Mouse (Mus musculus): ENCODE results near the gene Agbl2. TPM values are rescaled to one million over a fixed set of nuclear protein-coding genes. Genes with fewer than 3 reads are reported as not detected.

The Agbl2 gene
- polyA plus RNA-seq, 1 experiment from 2014 or later: 1.2 TPM

- Histone ChIP-seq H3K9me3 (no peaks in the 10 kb centered on the region), H3K9ac (peak within 1 kb of the TSS; percentile 90), H3K27ac (peak within 1 kb of the TSS; percentile 69), H3K27me3 (no peaks in the 10 kb centered on the region), H3K4me1 (peaks cover 17% of the 10 kb centered on the region), H3K4me2 (replicated peaks) (peak within 1 kb of the TSS; percentile 71), H3K36me3 (peaks cover 20% of the 10 kb centered on the region), H3K4me3 (peak within 1 kb of the TSS; percentile 87)
- peak; percentile 98 for ATAC-seq (ENCODE audit: low FRiP score, low read depth)
- WGBS: under 1% methylated on average over 60 of the region's 67 CpGs
These were observed 64.6 kb downstream of the Agbl2 start, which contains the start of gene Mtch2 for GRCm38 (mm10) chr2:90846955-90847680. Gene Mtch2 (plus strand): TSS chr2:90847155.

- H3K9me3 ChIP-seq: no peaks in the 10 kb centered on the region
- ATAC-seq (ENCODE audit: low FRiP score, low read depth): no peak
- H3K9ac ChIP-seq: peak overlapping the region; percentile 90
- H3K4me1 ChIP-seq: peaks cover 17% of the 10 kb centered on the region
- peak overlapping the region; percentile 87 for H3K4me3 ChIP-seq
- 1% methylated on average over 13 of the region's 13 CpGs for WGBS
- H3K27ac ChIP-seq: peak overlapping the region; percentile 69
- H3K36me3 ChIP-seq: peaks cover 24% of the 10 kb centered on the region
- H3K27me3 ChIP-seq: no peaks in the 10 kb centered on the region
- peak overlapping the region; percentile 71 for H3K4me2 ChIP-seq (replicated peaks)
These were observed 65.1 kb downstream of the Agbl2 start for GRCm38 (mm10) chr2:90847681-90848050.

- Histone ChIP-seq H3K9ac (peak overlapping the region; percentile 90; the same call in 1 of the 2 replicates), H3K27ac (no peak overlapping the region)
- 88% methylated on average over 5 of the region's 5 CpGs for WGBS
These were observed 65.8 kb downstream of the Agbl2 start for GRCm38 (mm10) chr2:90848331-90848730.

GRCm38 (mm10) chr2:90850401-90850800, 67.9 kb downstream of the Agbl2 start:
- H3K4me2 ChIP-seq (replicated peaks): no peak overlapping the region
- no peak overlapping the region for H3K4me3 ChIP-seq
- no peak overlapping the region for H3K27ac ChIP-seq
- no peaks in the 10 kb centered on the region for H3K27me3 ChIP-seq
- ATAC-seq (ENCODE audit: low FRiP score, low read depth): no peak
- H3K4me1 ChIP-seq: peaks cover 17% of the 10 kb centered on the region
- H3K36me3 ChIP-seq: peaks cover 47% of the 10 kb centered on the region
- H3K9ac ChIP-seq: no peak overlapping the region
- 90% methylated on average over 1 of the region's 1 CpGs for WGBS
- no peaks in the 10 kb centered on the region for H3K9me3 ChIP-seq

More at GRCm38 (mm10) chr2:90848331-90848730, 65.8 kb downstream of the Agbl2 start:
- H3K4me1 ChIP-seq: peaks cover 17% of the 10 kb centered on the region
- H3K4me2 ChIP-seq (replicated peaks): peak overlapping the region; percentile 71
- no peaks in the 10 kb centered on the region for H3K27me3 ChIP-seq
- peaks cover 30% of the 10 kb centered on the region for H3K36me3 ChIP-seq
- H3K4me3 ChIP-seq: peak overlapping the region; percentile 87
- no peaks in the 10 kb centered on the region for H3K9me3 ChIP-seq
- ATAC-seq (ENCODE audit: low FRiP score, low read depth): no peak

- Histone ChIP-seq H3K4me3 (no peak overlapping the region), H3K4me2 (replicated peaks) (no peak overlapping the region), H3K27ac (no peak overlapping the region), H3K9ac (no peak overlapping the region), H3K36me3 (peaks cover 86% of the 10 kb centered on the region), H3K9me3 (no peaks in the 10 kb centered on the region), H3K27me3 (no peaks in the 10 kb centered on the region), H3K4me1 (no peaks in the 10 kb centered on the region)
- no peak for ATAC-seq (ENCODE audit: low FRiP score, low read depth)
- WGBS: 100% methylated on average over 2 of the region's 2 CpGs
These were observed 79.0 kb downstream of the Agbl2 start for GRCm38 (mm10) chr2:90861486-90861885.

- H3K36me3 ChIP-seq: peaks cover 76% of the 10 kb centered on the region
These were observed 81.7 kb downstream of the Agbl2 start for GRCm38 (mm10) chr2:90864184-90864583.

GRCm38 (mm10) chr2:90866524-90866923, 84.0 kb downstream of the Agbl2 start:
- H3K4me1 ChIP-seq: no peaks in the 10 kb centered on the region
- no peak overlapping the region for H3K9ac ChIP-seq
- no peak overlapping the region for H3K27ac ChIP-seq
- WGBS: 34% methylated on average over 3 of the region's 3 CpGs
- H3K4me2 ChIP-seq (replicated peaks): no peak overlapping the region
- ATAC-seq (ENCODE audit: low FRiP score, low read depth): peak; percentile 84
- no peaks in the 10 kb centered on the region for H3K9me3 ChIP-seq
- H3K36me3 ChIP-seq: peaks cover 56% of the 10 kb centered on the region
- H3K4me3 ChIP-seq: no peak overlapping the region
- H3K27me3 ChIP-seq: no peaks in the 10 kb centered on the region

More at GRCm38 (mm10) chr2:90864184-90864583, 81.7 kb downstream of the Agbl2 start:
- Histone ChIP-seq H3K4me1 (no peaks in the 10 kb centered on the region), H3K9ac (no peak overlapping the region), H3K27me3 (no peaks in the 10 kb centered on the region), H3K4me2 (replicated peaks) (no peak overlapping the region), H3K9me3 (no peaks in the 10 kb centered on the region), H3K27ac (no peak overlapping the region), H3K4me3 (no peak overlapping the region)
- no peak for ATAC-seq (ENCODE audit: low FRiP score, low read depth)

GRCm38 (mm10) chr2:90870136-90870601, 87.6 kb downstream of the Agbl2 start:
- peak; percentile 29; the same call in 1 of the 2 replicates for ATAC-seq (ENCODE audit: low FRiP score, low read depth)
- H3K9me3 ChIP-seq: peaks cover 4% of the 10 kb centered on the region; the same call in 1 of the 2 replicates
- no peak overlapping the region for H3K9ac ChIP-seq
- no peak overlapping the region for H3K4me3 ChIP-seq
- H3K27me3 ChIP-seq: no peaks in the 10 kb centered on the region
- peaks cover 24% of the 10 kb centered on the region for H3K36me3 ChIP-seq
- no peaks in the 10 kb centered on the region for H3K4me1 ChIP-seq
- H3K4me2 ChIP-seq (replicated peaks): no peak overlapping the region
- H3K27ac ChIP-seq: no peak overlapping the region; the same call in 1 of the 2 replicates
- 45% methylated on average over 4 of the region's 4 CpGs for WGBS

GRCm38 (mm10) chr2:90871180-90871961, 88.8 kb downstream of the Agbl2 start:
- Histone ChIP-seq H3K27me3 (no peaks in the 10 kb centered on the region), H3K36me3 (peaks cover 13% of the 10 kb centered on the region), H3K4me3 (no peak overlapping the region), H3K4me2 (replicated peaks) (no peak overlapping the region), H3K4me1 (no peaks in the 10 kb centered on the region), H3K27ac (no peak overlapping the region), H3K9ac (no peak overlapping the region), H3K9me3 (peaks cover 4% of the 10 kb centered on the region; the same call in 1 of the 2 replicates)
- WGBS: 69% methylated on average over 8 of the region's 8 CpGs
- no peak for ATAC-seq (ENCODE audit: low FRiP score, low read depth)

- no peak overlapping the region for H3K4me2 ChIP-seq (replicated peaks)
- H3K4me3 ChIP-seq: no peak overlapping the region
- no peak for ATAC-seq (ENCODE audit: low FRiP score, low read depth)
- H3K27ac ChIP-seq: no peak overlapping the region
- WGBS: 83% methylated on average over 1 of the region's 1 CpGs
- H3K4me1 ChIP-seq: no peaks in the 10 kb centered on the region
- peaks cover 4% of the 10 kb centered on the region; the same call in 1 of the 2 replicates for H3K9me3 ChIP-seq
- H3K36me3 ChIP-seq: peaks cover under 1% of the 10 kb centered on the region; the same call in 1 of the 2 replicates
- no peak overlapping the region for H3K9ac ChIP-seq
- no peaks in the 10 kb centered on the region for H3K27me3 ChIP-seq
These were observed 91.5 kb downstream of the Agbl2 start for GRCm38 (mm10) chr2:90874025-90874424.

- no peak for ATAC-seq (ENCODE audit: low FRiP score, low read depth)
- Histone ChIP-seq H3K4me2 (replicated peaks) (no peak overlapping the region), H3K4me1 (no peaks in the 10 kb centered on the region), H3K9me3 (peaks cover 4% of the 10 kb centered on the region; the same call in 1 of the 2 replicates), H3K27ac (no peak overlapping the region), H3K4me3 (no peak overlapping the region), H3K9ac (no peak overlapping the region), H3K27me3 (peaks cover 4% of the 10 kb centered on the region), H3K36me3 (no peaks in the 10 kb centered on the region)
- WGBS: 48% methylated on average over 2 of the region's 2 CpGs
These were observed 92.7 kb downstream of the Agbl2 start for GRCm38 (mm10) chr2:90875239-90875638.

Measured in limb, embryonic 13.5 days (tissue).